ENCODE assay signal across 10 mouse cellular contexts in genomic region chr3:123322147-123322546, GRCm38 (mm10). TPM values are rescaled to one million over a fixed set of nuclear protein-coding genes. Genes with fewer than 3 reads are reported as not detected.
DNase-seq lines count a peak whose midpoint lies in the region; ATAC-seq and TF ChIP-seq lines count a peak whose summit lies in the region.
"Had no signal": no experiment of that assay in that cellular context is flagged by ENCODE, and none has a peak within 500 bp of the region (broad histone marks: within the 10 kb centered on the region; RNA-seq: fewer than 3 reads in every experiment).

No protein-coding gene starts in this region.

- peak; percentile 67 for TF ChIP-seq CTCF in lung, embryonic 14.5 days (IDR thresholded peaks at IDR 0.05; ENCODE audit: low read depth)
- TF ChIP-seq CTCF in lung, adult 2 months (IDR thresholded peaks at IDR 0.05; ENCODE audit: insufficient read depth, low read length) = no peak

- H3K27me3 ChIP-seq in embryonic facial prominence, embryonic 11.5 days (ENCODE audit: control insufficient read depth, insufficient read depth, low read length) = no peaks in the 10 kb centered on the region
- no peaks in the 10 kb centered on the region for H3K27me3 ChIP-seq in embryonic facial prominence, embryonic 10.5 days (replicated peaks; ENCODE audit: low read depth, poor library complexity, severe bottlenecking)
- 0 out of 2 replicates have a peak, but pooled peaks cover 2% of the 10 kb centered on the region for H3K27me3 ChIP-seq in lung, embryonic 14.5 days (ENCODE audit: insufficient read depth, low read length)
- H3K27me3 ChIP-seq in hindbrain, embryonic 15.5 days = no peaks in the 10 kb centered on the region
- H3K27me3 ChIP-seq: heart, embryonic 15.5 days had no signal

- ATAC-seq in embryonic facial prominence, embryonic 11.5 days (replicated peaks; ENCODE audit: insufficient number of reproducible peaks, low FRiP score, low TSS enrichment, low read depth) = 0 out of 2 replicates have a peak, but pooled peaks have one; percentile 45
- ATAC-seq in lung, embryonic 14.5 days (ENCODE audit: insufficient read depth) = peak; percentile 24; the same call in 1 of the 2 replicates
- no peak for ATAC-seq in hindbrain, embryonic 15.5 days (ENCODE audit: low FRiP score, low read depth)
- 0 out of 2 replicates have a peak, but pooled peaks have one; percentile 36 for ATAC-seq in neutrophil, adult 5-6 weeks (ENCODE audit: extremely low read depth, insufficient number of reproducible peaks, low FRiP score, poor library complexity, severe bottlenecking)

- no peaks in the 10 kb centered on the region for H3K9me3 ChIP-seq in embryonic facial prominence, embryonic 11.5 days (replicated peaks; ENCODE audit: control insufficient read depth, low read length)
- no peaks in the 10 kb centered on the region for H3K9me3 ChIP-seq in embryonic facial prominence, embryonic 10.5 days
- H3K9me3 ChIP-seq in lung, embryonic 14.5 days (ENCODE audit: low read depth, low read length) = no peaks in the 10 kb centered on the region
- no peaks in the 10 kb centered on the region for H3K9me3 ChIP-seq in hindbrain, embryonic 15.5 days
- H3K9me3 ChIP-seq: heart, embryonic 15.5 days had no signal

- no peak overlapping the region for H3K4me3 ChIP-seq in embryonic facial prominence, embryonic 11.5 days (ENCODE audit: low read depth, low read length)
- no peak overlapping the region for H3K4me3 ChIP-seq in embryonic facial prominence, embryonic 10.5 days
- no peak overlapping the region for H3K4me3 ChIP-seq in lung, embryonic 14.5 days (ENCODE audit: low read depth, low read length)
- H3K4me3 ChIP-seq in lung, adult 2 months (replicated peaks; ENCODE audit: extremely low read depth, low read depth, low read length) = no peak overlapping the region
- no peak overlapping the region for H3K4me3 ChIP-seq in hindbrain, embryonic 15.5 days
- H3K4me3 ChIP-seq: heart, embryonic 15.5 days; myocyte had no signal

- no peaks in the 10 kb centered on the region for H3K36me3 ChIP-seq in embryonic facial prominence, embryonic 11.5 days (replicated peaks; ENCODE audit: control insufficient read depth, insufficient read depth, low read depth, low read length)
- H3K36me3 ChIP-seq in embryonic facial prominence, embryonic 10.5 days (replicated peaks) = no peaks in the 10 kb centered on the region
- peaks cover 11% of the 10 kb centered on the region; the same call in 1 of the 2 replicates for H3K36me3 ChIP-seq in lung, embryonic 14.5 days (ENCODE audit: insufficient read depth)
- no peaks in the 10 kb centered on the region for H3K36me3 ChIP-seq in hindbrain, embryonic 15.5 days

- 32% methylated on average over 1 of the region's 1 CpGs for WGBS in embryonic facial prominence, embryonic 11.5 days
- WGBS in embryonic facial prominence, embryonic 10.5 days = 32% methylated on average over 1 of the region's 1 CpGs
- 28% methylated on average over 1 of the region's 1 CpGs for WGBS in lung, embryonic 14.5 days
- 59% methylated on average over 1 of the region's 1 CpGs for WGBS in lung, adult 2 months
- WGBS in hindbrain, embryonic 15.5 days = 32% methylated on average over 1 of the region's 1 CpGs

- no peaks in the 10 kb centered on the region for H3K4me1 ChIP-seq in embryonic facial prominence, embryonic 11.5 days (ENCODE audit: control insufficient read depth, insufficient read depth, low read length)
- peaks cover 4% of the 10 kb centered on the region; the same call in 1 of the 2 replicates for H3K4me1 ChIP-seq in embryonic facial prominence, embryonic 10.5 days
- H3K4me1 ChIP-seq in lung, embryonic 14.5 days (ENCODE audit: insufficient read depth) = no peaks in the 10 kb centered on the region
- H3K4me1 ChIP-seq in lung, adult 2 months (ENCODE audit: control insufficient read depth, insufficient read depth, low read length) = no peaks in the 10 kb centered on the region
- no peaks in the 10 kb centered on the region for H3K4me1 ChIP-seq in hindbrain, embryonic 15.5 days (replicated peaks)

- H3K9ac ChIP-seq in embryonic facial prominence, embryonic 11.5 days (replicated peaks; ENCODE audit: low read length) = no peak overlapping the region
- no peak overlapping the region for H3K9ac ChIP-seq in lung, embryonic 14.5 days
- H3K9ac ChIP-seq in hindbrain, embryonic 15.5 days = 0 out of 2 replicates have a peak overlapping the region, but pooled peaks have one; percentile 1
- H3K9ac ChIP-seq: heart, embryonic 15.5 days had no signal

- DNase-seq in embryonic facial prominence, embryonic 11.5 days (ENCODE audit: low spot score) = peak; percentile 82
- DNase-seq in embryonic facial prominence, embryonic 10.5 days (ENCODE audit: low spot score) = no peak
- peak; percentile 89 for DNase-seq in lung, embryonic 14.5 days
- no peak for DNase-seq in lung, adult 2 months
- DNase-seq in cerebellum, postnatal 14 days = peak; percentile 56 to 74
- no peak for DNase-seq in right cerebral cortex, postnatal 25 days

- H3K27ac ChIP-seq in embryonic facial prominence, embryonic 11.5 days (replicated peaks; ENCODE audit: low read depth, low read length) = no peak overlapping the region
- no peak overlapping the region for H3K27ac ChIP-seq in embryonic facial prominence, embryonic 10.5 days (replicated peaks)
- H3K27ac ChIP-seq in lung, embryonic 14.5 days (ENCODE audit: low read depth) = no peak overlapping the region
- no peak overlapping the region for H3K27ac ChIP-seq in hindbrain, embryonic 15.5 days (replicated peaks)
- H3K27ac ChIP-seq: heart, embryonic 15.5 days had no signal

- no peak overlapping the region for H3K4me2 ChIP-seq in embryonic facial prominence, embryonic 11.5 days (ENCODE audit: low read depth, low read length)
- H3K4me2 ChIP-seq in lung, embryonic 14.5 days = no peak overlapping the region
- H3K4me2 ChIP-seq in hindbrain, embryonic 15.5 days = no peak overlapping the region
- H3K4me2 ChIP-seq: heart, embryonic 15.5 days had no signal

- TF ChIP-seq POLR2A in lung, adult 2 months (IDR thresholded peaks at IDR 0.05; ENCODE audit: borderline replicate concordance, extremely low read depth, low read depth, low read length) = no peak

RNA-seq across cellular contexts. Expression of gene Sec24d, which starts 54.9 kb away (rescaled TPM):
- 35.8 and 38.3 TPM in 2 replicates for polyA plus RNA-seq in embryonic facial prominence, embryonic 11.5 days (2014; fragmentation: Nextera tagmentation; extraction: Ambion mirVana)
- polyA plus RNA-seq in embryonic facial prominence, embryonic 10.5 days (2016; fragmentation: Nextera tagmentation; extraction: Ambion mirVana) = 24.4 and 26.9 TPM in 2 replicates
- polyA plus RNA-seq in lung, embryonic 14.5 days (2014; fragmentation: Nextera tagmentation; extraction: Ambion mirVana) = 66.1 and 78.9 TPM in 2 replicates
- polyA plus RNA-seq in lung, adult 2 months (2012; rRNA removed) = 41.5 and 51.1 TPM in 2 replicates
- polyA plus RNA-seq in hindbrain, embryonic 15.5 days (2015; fragmentation: Nextera tagmentation; extraction: Ambion mirVana) = 13.1 and 16.4 TPM in 2 replicates
- total RNA-seq in neutrophil, adult 5-6 weeks (2017) = 3.7 and 8.7 TPM in 2 replicates

Comparison
In these comparisons a context has a peak if more than half of its experiments do, and no peak if none do; other contexts are left out.
1. DNase-seq: peak in embryonic facial prominence, embryonic 11.5 days (single experiment), lung, embryonic 14.5 days (single experiment) and cerebellum, postnatal 14 days (2 of 2); none in embryonic facial prominence, embryonic 10.5 days (single experiment), lung, adult 2 months (single experiment) and right cerebral cortex, postnatal 25 days (single experiment).